Mouse (Mus musculus): ENCODE measurements at regions not wholly inside any gene's neighbourhood (a gene's known extent, or its start where the extent isn't known, plus 50 kb on each side); places are given as distances from the start of the nearest gene placed in this dataset.

DNA sequence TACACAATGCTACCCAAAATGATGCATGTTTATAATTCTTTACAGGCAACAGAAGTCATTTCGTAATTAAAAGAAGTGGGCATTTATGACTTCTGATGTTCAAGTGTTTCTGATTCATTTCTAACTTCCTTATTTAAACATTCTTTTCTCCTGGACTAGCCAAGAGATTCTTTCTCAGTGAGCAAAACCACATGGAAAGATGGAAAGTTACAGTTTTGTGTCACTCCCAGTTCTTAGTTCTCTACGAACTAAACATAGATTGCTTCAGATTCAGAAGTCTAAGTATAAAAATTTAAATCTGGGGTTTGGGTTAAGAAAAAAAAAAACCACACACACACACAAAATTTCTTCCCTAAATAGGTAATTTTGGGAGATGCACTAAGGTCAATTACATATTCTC is 288.0 kb upstream of the Paip1 start:
- no peak for DNase-seq

DNA sequence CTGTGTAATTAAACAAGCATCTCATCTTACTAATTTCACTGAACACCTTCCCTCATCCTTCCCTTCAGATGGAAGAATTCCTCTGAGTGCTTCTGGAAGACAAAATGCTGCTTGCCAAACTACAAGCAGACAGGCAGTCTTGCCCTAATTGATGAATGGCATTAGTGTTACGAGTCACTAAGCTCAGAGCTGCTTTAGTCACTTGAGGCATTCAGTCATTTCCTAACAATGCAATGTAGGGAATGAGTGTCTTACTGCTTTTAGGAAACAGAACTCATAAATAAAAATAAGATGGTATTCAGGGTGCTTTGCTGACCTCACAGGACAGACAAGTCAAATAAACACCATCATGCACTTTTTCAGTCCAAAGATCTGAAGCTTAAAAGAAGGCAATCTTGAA is 285.1 kb upstream of the Paip1 start:
- DNase-seq: no peak

DNA sequence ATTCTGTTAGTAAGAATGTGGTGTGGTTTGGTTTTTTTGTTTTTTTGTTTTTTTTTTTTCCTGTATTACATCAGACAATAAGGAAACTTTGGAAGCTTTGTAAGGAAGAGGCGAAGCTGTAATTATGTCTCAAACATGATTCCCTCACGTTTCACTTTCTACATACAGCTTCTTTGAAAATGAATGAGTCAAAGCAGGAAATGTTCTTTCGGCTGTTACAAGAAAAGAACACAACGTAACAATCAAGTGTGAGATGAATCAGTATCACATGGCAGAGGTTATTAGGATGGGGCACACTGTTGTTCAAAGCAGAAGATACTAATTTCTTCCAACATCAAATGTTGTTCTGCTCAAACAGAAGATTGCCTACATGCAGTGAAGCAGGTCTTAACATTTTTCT is 282.7 kb upstream of the Paip1 start:
- no peak for DNase-seq

DNA sequence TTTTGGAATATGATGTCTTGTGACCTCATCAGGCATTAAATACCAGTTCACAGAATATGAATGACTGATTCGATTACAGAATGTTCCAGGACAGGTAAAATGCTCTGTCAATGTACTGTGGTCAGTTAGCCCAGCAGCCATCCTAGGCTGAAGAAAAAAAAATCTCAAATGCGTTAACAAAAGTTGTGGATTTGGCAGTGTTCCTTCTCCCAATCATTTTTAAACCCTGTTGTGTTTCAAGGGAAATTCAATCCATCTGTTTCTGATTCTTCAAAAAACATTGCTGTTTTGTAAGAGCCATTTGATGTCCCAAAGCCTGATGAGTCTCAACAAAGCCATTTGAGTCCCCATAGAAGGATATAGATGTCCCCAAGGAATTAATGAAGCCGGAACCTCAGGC is 280.7 kb upstream of the Paip1 start:
- no peak for DNase-seq

DNA sequence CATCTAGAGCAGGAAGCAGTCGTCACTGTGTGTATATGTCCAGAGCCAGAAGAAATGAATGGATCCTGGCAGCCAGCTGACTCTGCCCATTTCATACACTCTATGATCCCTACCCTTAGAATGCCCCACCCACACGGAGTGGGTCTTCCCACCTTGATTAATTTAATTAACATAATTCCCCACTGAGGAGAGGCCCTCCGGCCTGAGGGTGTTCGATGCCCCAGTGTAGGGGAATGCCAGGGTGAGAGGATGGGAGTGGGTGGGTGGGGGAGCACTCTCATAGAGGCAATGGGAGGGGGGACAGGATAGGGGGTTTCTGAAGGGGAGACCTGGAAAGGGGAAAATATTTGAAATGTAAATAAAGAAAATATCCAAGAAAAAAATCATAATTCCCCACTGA is 279.3 kb upstream of the Paip1 start:
- no peak for DNase-seq

DNA sequence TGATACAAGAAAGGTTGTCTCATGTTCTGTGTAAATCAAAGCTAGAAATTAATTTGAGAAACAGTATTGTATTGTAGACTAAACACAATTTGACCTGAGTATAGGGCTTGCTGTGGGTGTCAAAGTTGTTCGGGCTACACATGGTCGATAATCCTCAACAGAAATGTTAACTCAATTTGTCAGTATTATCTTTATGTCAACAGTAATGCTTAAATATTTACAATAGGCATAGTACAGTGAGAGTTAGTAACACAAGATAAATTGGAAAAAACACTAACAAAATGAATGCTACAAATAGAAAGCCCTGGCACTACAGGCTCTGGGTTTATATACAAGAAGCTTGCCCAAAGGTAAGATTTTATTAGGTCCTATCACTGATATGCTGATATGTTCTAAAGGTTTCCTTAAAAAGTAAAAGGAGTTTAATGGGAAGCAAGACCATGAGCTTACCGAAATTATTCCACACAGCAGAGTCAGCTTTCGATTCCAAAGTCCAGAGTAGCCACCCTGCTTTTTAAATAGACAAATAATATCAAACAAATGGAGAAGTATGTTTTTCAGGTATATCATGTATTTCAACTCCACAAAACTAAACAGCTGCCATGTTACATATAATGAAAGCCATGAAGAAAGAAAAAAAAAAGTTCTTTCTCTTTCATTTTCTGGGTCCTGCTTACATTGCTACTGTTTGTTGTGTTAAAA is 277.4 kb upstream of the Paip1 start:
- no peak for DNase-seq

DNA sequence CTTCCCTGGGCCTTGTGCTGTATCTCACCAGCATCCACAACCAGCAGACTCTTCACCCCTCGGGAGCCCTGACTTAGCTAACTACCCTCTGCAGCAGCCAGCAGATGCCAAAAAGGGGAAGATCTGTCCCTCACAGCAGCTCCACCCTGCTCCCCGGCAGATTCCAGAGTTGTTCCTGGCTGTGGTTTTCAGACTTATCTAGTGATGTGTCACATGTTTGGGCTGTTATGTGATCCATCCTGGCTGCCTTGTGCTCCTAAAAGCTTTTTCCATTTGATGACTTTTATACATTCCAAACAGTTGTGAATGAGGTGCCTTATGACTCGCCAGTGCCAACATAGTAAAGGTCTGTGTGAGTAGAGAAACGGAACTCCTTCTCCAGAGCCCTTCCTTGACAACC is 250.6 kb upstream of the Paip1 start:
- DNase-seq: no peak

DNA sequence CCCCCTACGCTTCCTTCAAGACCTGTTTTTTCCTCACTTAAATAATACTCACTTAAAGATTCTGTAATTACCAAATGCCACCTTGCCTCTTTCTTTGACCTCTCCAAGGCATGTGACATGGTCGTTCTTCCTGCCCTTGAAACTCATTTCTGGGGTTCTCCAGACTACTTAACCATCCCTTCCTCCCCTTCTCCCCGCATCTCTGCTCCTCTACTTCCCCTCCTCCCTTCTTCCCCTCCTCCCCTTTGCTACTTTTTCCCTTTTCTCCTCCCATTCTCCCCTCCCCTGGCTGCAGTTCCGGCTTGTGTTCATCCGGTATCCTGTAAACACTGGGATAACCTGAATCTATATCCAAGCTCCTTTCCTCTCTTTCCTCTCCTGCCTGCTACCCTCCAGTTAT is 250.2 kb upstream of the Paip1 start:
- DNase-seq: no peak

DNA sequence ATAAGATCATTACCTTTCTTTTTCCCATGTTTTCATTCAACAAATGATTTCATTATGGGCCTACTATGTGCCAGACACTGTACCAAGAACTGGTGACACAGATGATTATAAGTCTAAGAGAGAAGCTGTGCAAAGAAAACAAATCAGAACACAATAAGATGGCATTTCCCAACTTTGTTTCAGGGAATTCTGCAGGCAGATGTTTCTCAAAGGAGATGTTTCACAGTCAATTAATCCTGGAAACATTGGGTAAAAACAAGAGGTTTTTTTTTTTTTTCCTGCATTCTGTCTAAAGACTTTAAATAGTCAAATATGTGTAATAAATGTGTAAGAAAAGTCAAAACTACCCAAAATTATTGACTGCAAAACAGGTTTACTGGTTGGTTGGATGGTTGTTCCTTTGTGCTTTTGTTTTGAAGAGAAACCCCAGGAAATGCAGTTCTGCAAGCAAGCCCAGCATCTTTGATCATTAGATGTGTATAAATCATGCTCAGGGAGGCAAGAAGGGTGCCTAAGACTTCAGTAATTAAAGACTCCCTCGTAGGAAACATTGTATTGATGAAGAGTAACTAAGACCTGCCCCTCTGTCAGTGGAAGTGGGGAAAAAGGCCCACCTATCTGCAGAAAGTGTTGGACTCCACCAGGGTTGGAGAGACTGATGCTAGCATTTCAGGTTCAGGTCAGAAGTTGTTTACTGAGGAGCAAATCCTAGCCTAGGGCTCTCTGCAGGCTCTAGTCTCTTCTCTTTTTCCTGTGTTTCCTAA is 249.1 kb upstream of the Paip1 start:
- no peak for DNase-seq

DNA sequence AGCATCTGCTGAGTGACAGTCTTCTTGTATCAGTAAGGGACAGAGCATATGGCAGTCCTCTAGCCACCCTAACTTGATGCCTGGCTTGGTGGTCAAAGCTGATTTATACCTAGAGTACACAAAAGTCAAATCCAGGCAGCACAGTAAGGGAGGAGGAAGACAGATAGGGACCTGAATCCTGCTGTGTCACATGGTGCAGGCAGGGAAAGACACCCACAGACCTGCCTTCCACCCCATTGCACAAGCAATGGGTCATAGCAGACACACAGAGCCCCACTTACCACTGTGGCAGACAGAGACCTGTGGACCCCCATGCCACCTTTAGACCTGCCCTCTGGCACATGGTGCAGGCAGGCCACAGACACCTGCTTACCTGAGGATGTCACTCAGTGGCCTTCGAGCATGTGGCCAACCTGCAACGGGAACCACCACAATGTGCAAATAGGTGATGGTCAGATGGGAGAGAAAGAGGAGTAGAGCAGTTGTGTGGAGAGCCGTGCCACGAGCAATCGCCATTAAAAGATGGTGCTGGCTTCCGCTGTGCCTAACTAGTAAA is 244.0 kb upstream of the Paip1 start:
- DNase-seq: no peak

DNA sequence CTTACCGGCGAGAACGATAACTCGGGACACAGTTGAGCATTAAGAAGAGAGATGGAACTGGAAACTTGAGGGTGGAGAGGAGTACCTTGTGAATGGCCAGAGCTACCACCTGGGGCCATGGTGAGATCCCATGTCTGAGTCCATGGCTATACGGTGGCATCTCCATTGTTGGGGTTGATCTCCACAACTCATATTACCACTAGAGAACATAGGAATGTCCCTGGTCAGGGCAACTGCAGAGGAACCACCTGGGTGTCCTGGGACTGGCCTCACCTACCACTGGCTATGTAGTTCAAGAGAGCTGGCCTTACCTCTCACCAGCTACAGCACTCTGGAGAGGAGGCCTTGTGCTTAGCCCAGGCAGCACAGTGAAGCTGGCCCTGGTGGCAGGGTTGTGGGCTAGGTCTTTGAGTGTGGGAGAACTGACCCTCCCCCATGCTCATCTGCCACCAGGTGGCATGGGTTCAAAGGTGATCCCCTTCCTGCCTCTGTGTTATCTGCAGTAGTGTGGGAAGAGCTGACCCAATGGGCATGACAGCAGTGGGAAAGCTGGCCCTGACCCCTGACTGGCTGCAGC is 242.7 kb upstream of the Paip1 start:
- no peak for DNase-seq

DNA sequence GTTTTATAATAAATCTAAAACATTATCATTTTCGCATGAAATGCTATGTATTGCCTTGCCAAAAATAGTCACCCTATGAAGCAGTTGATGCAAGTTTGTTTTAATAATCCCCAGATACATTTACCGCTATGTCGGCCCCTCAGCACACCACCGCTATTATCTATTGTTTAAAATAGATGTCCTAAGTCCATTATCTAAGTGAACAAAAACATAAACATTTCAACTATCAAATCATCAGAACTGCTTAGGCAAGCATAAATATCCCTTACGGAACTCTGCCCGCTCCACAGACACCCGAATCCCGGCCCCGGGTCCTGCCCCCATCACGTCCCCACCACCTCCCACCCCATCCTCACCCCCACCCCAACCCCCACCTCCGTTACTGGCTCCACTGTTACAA is 196.8 kb upstream of the Paip1 start:
- no peak for DNase-seq

DNA sequence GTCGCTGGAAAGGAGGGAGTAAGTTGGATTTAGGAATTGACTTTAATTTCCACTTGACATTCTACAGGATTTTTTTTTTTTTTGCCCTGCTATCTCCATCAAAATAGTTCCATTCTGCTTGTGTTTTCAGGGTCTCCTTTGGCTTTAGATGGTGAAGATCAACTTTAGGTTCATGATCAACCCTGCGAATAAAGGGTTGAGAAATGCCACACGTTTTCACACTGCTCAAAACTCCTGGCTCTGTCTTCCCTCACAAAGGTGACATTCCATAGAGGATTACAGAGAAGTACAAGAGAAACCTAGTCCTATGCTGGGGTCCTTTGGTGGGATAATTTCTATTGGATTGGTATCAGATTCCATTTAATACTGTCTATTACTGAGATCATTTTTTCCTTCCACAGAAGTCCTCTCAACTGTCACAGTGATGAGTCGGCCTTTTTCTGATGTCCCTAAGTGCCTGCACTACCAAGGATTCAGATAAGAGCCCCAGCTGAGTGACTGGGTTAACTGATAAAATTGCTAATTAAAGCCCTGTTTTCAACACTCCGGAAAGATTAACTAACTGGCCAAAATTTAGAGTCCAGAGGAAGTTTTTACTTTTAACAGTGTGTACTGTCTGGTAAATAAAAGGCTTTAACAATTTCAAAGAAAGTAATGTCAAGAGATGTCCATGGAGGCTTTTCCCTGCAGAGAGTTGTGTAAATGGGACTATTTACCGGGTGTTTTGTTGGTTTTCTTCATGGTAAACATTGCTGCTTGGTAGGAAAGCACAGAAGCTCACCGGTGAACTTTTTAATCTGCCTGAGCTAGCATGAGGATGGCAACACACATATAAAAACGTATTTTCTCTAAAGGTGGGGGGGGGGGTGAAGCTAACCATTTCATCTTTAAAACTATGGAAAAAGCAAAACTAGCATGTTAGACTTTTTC is 196.0 kb upstream of the Paip1 start:
- no peak for DNase-seq

DNA sequence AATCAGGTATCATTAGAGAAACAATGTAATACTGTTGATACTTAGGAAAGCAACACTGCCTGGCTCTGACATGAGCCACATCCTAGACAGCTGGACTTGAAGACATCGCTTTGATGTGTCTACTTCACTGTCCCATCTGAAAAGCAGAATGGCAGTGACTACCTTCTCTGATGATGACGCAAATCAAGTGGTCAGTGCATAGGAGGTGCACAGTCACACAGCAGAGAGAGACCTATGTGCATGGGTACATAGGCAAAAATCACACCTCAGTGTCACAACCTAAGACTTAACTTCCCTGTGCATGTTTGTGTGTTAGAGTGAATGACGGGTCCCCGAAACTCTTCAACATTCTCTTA is 195.4 kb upstream of the Paip1 start:
- DNase-seq: no peak

DNA sequence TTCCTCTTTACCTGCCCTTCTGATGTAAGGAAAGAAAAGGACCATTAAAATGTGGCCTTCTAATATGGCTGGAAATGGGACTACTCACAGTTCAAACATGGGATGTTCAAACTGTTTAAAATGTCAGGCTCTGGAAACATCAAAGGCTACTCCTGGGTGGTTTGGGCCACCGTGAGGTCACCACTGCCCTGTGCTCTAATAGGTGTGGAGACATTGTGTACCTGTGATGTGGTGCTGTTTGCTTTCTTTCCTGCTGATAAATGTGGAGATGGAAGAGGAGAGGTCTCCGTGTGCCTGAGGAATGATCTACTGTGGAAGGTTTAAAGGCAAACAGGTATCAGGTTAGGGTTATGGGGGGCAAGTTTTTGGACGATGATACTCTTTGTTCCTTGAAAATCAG is 194.5 kb upstream of the Paip1 start:
- DNase-seq: no peak

DNA sequence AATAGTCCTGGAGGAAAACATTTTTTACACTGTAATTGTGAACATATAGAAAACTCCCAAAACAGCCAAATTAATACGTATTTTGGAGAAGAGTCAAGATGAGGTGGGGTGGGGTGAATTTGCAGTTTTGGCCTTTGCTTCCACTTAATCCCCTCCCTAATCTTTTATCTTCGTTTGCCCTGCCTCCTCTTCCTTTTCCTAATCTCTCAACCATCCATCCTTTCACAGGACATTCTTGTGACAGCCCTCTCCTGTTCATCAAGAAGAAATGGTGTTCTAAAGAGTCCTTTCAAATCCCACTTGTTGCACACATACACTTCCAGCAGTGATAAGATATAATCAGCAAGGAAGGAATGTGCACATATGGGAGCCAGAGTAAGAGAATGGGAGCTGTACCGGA is 186.0 kb upstream of the Paip1 start:
- DNase-seq: no peak

DNA sequence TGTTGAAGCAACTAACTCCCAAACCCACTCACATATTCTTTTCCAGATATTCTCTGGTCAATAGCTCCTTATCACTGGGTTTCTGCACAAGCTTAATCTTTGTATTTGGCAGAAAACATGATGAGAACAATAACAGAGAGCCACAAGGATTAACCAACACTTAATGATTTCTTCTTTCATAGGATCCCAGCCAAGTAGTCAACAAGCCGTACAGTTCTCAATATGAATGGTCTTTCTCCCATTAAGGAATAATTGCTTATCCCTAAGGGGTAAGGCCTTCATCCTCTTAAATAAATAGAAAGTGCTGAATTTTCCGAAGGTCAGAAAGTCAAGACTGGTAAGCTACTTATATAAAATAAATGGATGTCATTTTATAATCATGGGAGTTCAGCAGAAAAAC is 181.3 kb upstream of the Paip1 start:
- no peak for DNase-seq

DNA sequence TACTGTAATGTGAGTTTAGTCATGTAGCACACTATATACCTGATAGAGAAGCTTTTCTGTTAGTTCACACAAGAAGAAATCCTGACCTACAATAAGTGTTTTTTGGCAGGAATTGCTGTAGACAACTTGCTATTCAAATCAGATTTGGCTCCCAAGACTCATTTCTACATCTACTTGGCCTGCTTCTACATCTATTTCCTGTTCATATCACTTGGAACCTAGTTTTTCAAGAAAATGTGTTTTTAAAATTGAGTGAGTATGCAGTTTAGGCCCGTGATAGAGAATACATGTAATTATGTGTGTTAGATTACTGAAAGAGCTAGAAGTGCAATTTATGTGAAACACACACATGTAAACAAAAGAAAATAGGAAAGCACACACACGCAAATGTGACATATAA is 176.4 kb upstream of the Paip1 start:
- no peak for DNase-seq

DNA sequence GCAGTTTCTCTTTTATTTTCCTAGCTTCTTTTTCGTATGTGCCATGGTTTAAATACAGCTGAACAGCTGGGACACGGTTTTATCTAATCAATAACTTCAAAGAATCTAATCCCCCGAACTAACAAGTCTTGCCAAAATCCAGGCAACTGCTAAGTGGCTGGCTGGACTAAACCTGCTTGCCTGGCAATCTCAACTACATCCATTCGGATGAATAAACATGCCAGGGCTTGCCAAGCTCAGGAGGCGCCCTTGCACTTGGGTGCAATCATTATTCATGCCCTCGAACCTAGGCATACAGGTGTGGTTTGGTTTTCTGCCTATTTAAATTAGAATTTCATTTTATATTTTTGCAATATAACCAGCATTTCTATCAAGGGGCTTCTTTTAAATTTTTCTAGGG is 172.1 kb upstream of the Paip1 start:
- DNase-seq: no peak

DNA sequence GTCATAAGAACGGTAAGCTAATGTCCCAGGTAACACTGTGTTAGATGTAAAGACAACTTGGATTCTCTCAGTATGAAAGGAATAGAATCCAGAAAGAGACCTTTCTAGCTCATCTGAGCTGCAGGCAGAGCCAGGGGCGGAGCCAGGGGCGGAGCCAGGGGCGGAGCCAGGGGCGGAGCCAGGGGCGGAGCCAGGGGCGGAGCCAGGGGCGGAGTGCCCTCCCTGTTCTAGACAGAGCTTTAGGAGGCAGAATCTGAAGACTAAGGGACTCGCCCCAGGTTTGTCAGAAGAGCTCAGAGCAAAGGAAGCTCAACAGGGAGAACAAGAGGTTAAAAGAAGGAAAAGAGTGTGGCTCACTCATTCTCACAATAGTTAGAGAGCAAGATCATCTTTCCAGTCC is 169.9 kb upstream of the Paip1 start:
- DNase-seq: no peak

DNA sequence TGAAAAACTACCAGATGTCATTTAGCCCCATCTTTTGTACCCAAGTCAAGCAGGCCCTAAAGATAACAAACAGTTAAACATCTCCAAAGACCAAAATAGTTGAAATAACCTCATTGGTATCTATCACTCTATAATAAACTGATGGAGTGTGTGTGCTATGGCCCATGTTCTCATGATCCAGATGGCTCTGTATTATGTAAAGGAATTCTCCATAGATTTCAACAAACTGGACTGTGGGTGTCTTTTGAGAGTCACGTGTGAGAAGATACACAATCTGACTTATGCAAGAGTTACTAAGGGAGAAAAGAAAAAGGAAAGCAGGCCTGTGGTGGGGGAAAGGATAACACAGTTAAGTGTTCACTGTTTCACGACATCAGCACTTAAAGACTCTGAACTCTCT is 164.8 kb upstream of the Paip1 start:
- DNase-seq: no peak

DNA sequence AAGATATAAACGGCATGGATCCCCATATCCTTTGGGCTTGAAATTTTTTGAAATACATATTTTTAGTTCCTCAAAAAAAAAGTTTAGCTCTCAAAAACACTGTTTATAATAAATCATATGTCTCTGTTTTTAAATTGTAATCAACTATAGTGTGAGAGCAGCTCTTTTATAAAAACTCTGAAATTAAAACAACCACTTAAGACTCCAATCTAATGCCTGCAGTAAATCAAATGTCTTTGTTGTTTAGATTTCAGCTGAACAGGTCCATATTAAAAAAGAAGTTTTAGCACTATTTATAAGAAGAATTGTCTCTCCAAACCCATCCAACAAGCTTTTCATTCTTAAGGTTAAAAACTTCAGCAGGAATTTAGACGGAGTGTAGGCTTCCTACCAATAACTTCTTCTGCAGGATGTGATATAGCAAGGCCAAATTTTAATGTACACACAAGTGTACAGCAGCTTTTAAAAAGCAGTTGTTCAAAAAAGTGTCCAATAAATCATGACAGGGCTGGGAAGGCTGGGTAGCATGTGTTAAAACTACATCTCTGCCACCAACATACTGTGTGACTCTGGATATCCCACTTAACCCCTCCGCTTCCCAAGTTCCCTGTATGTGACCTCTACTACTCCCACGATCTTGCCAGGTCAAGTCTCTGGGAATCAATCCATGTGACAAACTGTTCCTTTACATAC is 160.6 kb upstream of the Paip1 start:
- no peak for DNase-seq
